Mouse (Mus musculus): ENCODE measurements around the gene Stap2. TPM values are rescaled to one million over a fixed set of nuclear protein-coding genes. Genes with fewer than 3 reads are reported as not detected.

Stap2 gene
- polyA plus RNA-seq (2012; rRNA removed) (1.9 and 2.0 TPM in 2 replicates), polyA plus RNA-seq (2014; fragmentation: Nextera tagmentation; extraction: Ambion mirVana) (1.8 and 2.8 TPM in 2 replicates)

DNA sequence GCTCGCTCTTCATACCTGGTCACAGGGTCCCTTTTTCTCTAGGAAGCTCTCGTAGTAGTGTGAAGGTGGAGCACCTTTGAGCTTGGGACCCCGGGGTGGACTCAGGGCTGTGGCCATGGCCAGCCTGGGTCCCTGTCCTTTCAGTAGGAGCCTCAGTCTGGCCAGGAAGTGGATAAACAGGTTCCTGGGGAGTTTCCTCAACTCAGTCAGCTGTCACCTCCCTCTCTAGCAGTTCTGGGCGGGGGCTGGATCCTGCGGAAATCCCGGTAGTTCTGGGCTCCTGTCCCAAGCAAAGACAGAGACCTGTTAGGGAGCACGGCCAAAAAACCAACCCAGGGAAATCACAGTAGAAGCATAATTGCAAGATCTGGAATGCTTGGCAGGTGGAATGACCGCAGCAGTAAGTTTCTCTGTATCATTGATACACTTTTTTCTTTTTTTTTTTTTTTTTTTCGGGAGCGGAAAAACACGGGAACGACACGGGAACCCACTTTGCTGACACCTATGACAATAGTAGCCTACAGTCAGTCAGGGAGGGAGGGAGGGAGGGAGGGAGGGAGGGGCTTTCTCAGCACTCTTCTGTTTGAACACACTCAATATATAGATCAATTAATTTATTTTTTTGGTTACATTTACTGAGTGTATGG is at the start of gene Stap2, which contains the start of gene Mpnd:
TSS of gene Stap2 (minus strand) at position 170 of the 647 bp plus-strand sequence.
TSS of gene Mpnd (plus strand) at position 297 of the 647 bp plus-strand sequence.
- Histone ChIP-seq H3K4me2 (ENCODE audit: low read depth) (peak within 1 kb of the TSS; percentile 20; the same call in 1 of the 2 replicates), H3K4me1 (replicated peaks; ENCODE audit: control insufficient read depth in 2 of 2, insufficient read depth in 2 of 2, low read length in 1 of 2) (peaks cover 0 to 18% of the 10 kb centered on the region in 2 experiments; a peak in 3 of 4 replicates), H3K4me3 (ENCODE audit: insufficient read depth in 1 of 2, low read depth in 2 of 2, low read length in 2 of 2) (no peak within 1 kb of the TSS), H3K36me3 (replicated peaks; ENCODE audit: control insufficient read depth, insufficient read depth, low read depth) (no peaks in the 10 kb centered on the region), H3K27ac (no peak within 1 kb of the TSS), H3K9ac (replicated peaks) (no peak within 1 kb of the TSS), H3K27me3 (ENCODE audit: control insufficient read depth, insufficient read depth, low read length) (no peaks in the 10 kb centered on the region), H3K9me3 (ENCODE audit: control insufficient read depth, low read length) (no peaks in the 10 kb centered on the region)
- ATAC-seq (ENCODE audit: insufficient read depth) (no peak), DNase-seq (ENCODE audit: low read depth in 3 of 3, low spot score in 3 of 3) (peak; percentile 72 to 77 (median 73))
- TF ChIP-seq CTCF (IDR thresholded peaks at IDR 0.05; ENCODE audit: low read depth) (no peak), EP300 (IDR thresholded peaks at IDR 0.05; ENCODE audit: low read depth) (no peak)
- WGBS (ENCODE audit: insufficient replicate concordance): 26% methylated on average over 13 of the region's 13 CpGs

DNA sequence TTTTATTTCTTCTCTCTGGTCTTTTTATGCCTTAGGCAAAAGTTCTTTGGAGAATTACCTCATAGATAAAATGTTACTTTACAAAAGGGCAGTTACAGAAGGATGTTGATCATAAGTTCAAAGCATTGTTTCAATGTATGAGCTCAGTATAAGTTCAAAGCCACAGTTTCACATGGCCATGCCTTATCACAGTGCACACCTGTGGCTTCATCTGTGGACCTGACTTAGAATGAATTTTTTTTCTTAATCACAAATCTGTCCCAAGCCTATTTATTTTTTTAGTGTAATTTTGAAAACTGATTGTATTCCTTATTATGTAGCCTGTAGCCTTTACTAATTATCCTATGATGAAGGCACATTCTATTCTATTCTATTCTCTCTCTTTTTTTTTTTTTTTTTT is 49.6 kb upstream of the Stap2 start:
- H3K27ac ChIP-seq: no peak overlapping the region
- no peaks in the 10 kb centered on the region for H3K9me3 ChIP-seq (ENCODE audit: control insufficient read depth, low read length)
- H3K4me1 ChIP-seq (replicated peaks; ENCODE audit: control insufficient read depth in 2 of 2, insufficient read depth in 2 of 2, low read length in 1 of 2): no peaks in the 10 kb centered on the region
- H3K36me3 ChIP-seq (replicated peaks; ENCODE audit: control insufficient read depth, insufficient read depth, low read depth): peaks cover 69% of the 10 kb centered on the region
- no peak overlapping the region for H3K4me2 ChIP-seq (ENCODE audit: low read depth)
- no peaks in the 10 kb centered on the region for H3K27me3 ChIP-seq (ENCODE audit: control insufficient read depth, insufficient read depth, low read length)
- no peak overlapping the region for H3K4me3 ChIP-seq (ENCODE audit: insufficient read depth in 1 of 2, low read depth in 2 of 2, low read length in 2 of 2)
- ATAC-seq (ENCODE audit: insufficient read depth) (no peak), DNase-seq (ENCODE audit: low read depth in 3 of 3, low spot score in 3 of 3) (no peak)
- no peak overlapping the region for H3K9ac ChIP-seq (replicated peaks)
- TF ChIP-seq CTCF (IDR thresholded peaks at IDR 0.05; ENCODE audit: low read depth) (no peak), EP300 (IDR thresholded peaks at IDR 0.05; ENCODE audit: low read depth) (no peak)

DNA sequence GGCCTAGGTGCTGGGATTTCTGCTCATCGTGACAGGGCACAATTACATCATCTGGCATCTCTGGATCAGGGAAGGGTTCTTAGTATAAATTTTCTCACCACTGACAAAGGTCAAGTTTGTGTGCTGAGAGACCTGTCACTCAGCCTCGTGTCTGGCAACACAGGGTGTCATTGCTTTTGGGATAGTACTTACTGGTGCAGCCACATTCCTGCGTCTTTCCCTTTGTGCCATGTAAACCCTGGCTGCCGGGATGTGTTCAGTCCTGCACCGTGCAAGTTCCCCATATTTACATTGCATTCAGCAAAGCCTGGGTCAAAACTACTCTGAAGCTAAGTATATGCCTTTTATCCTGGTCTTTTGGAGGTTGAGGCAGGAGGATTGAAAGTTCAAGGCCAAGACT is 46.0 kb upstream of the Stap2 start:
- Histone ChIP-seq H3K4me1 (replicated peaks; ENCODE audit: control insufficient read depth in 2 of 2, insufficient read depth in 2 of 2, low read length in 1 of 2) (no peaks in the 10 kb centered on the region), H3K36me3 (replicated peaks; ENCODE audit: control insufficient read depth, insufficient read depth, low read depth) (peaks cover 65% of the 10 kb centered on the region), H3K4me3 (ENCODE audit: insufficient read depth in 1 of 2, low read depth in 2 of 2, low read length in 2 of 2) (no peak overlapping the region), H3K9me3 (ENCODE audit: control insufficient read depth, low read length) (no peaks in the 10 kb centered on the region), H3K9ac (replicated peaks) (no peak overlapping the region), H3K4me2 (ENCODE audit: low read depth) (no peak overlapping the region), H3K27ac (no peak overlapping the region), H3K27me3 (ENCODE audit: control insufficient read depth, insufficient read depth, low read length) (no peaks in the 10 kb centered on the region)
- TF ChIP-seq CTCF (IDR thresholded peaks at IDR 0.05; ENCODE audit: low read depth): no peak
- no peak for TF ChIP-seq EP300 (IDR thresholded peaks at IDR 0.05; ENCODE audit: low read depth)
- ATAC-seq (ENCODE audit: insufficient read depth) (no peak), DNase-seq (ENCODE audit: low read depth in 3 of 3, low spot score in 3 of 3) (no peak)
- 80% methylated on average over 5 of the region's 5 CpGs for WGBS (ENCODE audit: insufficient replicate concordance)

DNA sequence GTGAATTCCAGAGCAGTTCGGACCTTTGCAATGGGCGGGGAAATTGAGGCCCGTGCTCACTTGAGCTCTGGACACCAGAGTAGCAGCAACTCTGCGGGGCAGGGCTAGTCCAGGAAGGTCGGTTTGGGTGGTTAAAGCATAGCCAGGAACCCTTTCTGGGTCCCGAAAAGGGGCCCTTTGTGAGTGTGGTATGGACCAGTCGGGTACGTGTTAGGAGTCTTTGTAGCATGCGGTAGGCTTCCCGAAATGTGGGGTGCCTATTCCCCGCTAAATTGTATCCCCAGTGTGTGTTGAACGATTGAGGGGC is 35.4 kb upstream of the Stap2 start:
- peaks cover 10 to 17% of the 10 kb centered on the region in 2 experiments for H3K4me1 ChIP-seq (replicated peaks; ENCODE audit: control insufficient read depth in 2 of 2, insufficient read depth in 2 of 2, low read length in 1 of 2)
- peak overlapping the region; percentile 75 for H3K27ac ChIP-seq
- H3K9me3 ChIP-seq (ENCODE audit: control insufficient read depth, low read length): no peaks in the 10 kb centered on the region
- TF ChIP-seq CTCF (IDR thresholded peaks at IDR 0.05; ENCODE audit: low read depth): no peak
- TF ChIP-seq EP300 (IDR thresholded peaks at IDR 0.05; ENCODE audit: low read depth): no peak
- WGBS (ENCODE audit: insufficient replicate concordance): under 1% methylated on average over 12 of the region's 12 CpGs
- H3K36me3 ChIP-seq (replicated peaks; ENCODE audit: control insufficient read depth, insufficient read depth, low read depth): peaks cover 25% of the 10 kb centered on the region
- ATAC-seq (ENCODE audit: insufficient read depth) (no peak), DNase-seq (ENCODE audit: low read depth in 3 of 3, low spot score in 3 of 3) (peak in 1 of 3 experiments; percentile 28)
- peak overlapping the region; percentile 90 to 97 for H3K4me3 ChIP-seq (ENCODE audit: insufficient read depth in 1 of 2, low read depth in 2 of 2, low read length in 2 of 2)
- no peaks in the 10 kb centered on the region for H3K27me3 ChIP-seq (ENCODE audit: control insufficient read depth, insufficient read depth, low read length)
- H3K4me2 ChIP-seq (ENCODE audit: low read depth): peak overlapping the region; percentile 91
- peak overlapping the region; percentile 87 for H3K9ac ChIP-seq (replicated peaks)

DNA sequence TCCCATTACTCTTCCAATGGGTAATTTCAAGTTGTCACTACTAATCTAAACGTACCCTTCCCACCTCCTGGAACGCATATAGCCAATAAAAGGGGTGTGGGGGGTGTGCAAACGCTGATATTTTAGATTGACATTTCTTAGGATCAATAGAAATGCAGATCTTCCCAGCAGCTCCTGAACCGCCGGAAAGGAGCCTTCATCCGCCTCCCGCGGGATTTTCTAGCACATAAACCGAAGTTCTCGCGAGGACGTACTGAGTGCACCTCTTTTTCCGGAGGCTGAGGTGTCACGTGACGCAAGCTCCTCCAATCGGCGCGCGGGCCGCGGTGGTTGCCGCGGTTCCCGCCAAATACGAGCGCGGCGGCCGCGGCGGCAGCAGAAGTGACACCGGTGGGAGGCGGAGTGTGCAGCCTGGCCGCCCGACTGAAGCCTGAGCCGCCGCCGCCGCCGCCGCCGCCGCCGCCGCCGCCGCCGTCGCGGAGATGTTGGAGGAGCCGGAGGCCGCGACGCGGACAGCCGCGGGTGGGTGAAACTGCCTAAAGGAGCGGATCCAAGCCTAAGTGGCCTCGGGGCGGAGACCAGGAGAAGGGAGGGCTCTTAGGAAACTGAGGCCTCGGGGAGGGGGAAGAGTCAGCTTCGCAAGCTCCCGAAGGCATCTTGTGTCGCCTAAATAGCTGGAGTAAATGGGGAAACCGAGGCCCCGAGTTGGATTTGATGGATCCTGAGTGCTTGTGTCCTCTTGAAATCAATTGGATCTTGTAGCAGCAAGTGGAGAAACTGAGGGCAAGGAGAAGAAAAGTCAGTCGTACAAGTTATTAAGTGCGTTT is 34.9 kb upstream of the Stap2 start, which contains the start of gene Chaf1a:
TSS of gene Chaf1a (plus strand) at position 410 of the 827 bp plus-strand sequence.
- H3K4me3 ChIP-seq (ENCODE audit: insufficient read depth in 1 of 2, low read depth in 2 of 2, low read length in 2 of 2): peak within 1 kb of the TSS; percentile 90 to 97
- peak; percentile 75 for ATAC-seq (ENCODE audit: insufficient read depth)
- peaks cover 10 to 19% of the 10 kb centered on the region in 2 experiments for H3K4me1 ChIP-seq (replicated peaks; ENCODE audit: control insufficient read depth in 2 of 2, insufficient read depth in 2 of 2, low read length in 1 of 2)
- no peaks in the 10 kb centered on the region for H3K27me3 ChIP-seq (ENCODE audit: control insufficient read depth, insufficient read depth, low read length)
- H3K36me3 ChIP-seq (replicated peaks; ENCODE audit: control insufficient read depth, insufficient read depth, low read depth): peaks cover 20% of the 10 kb centered on the region
- peak within 1 kb of the TSS; percentile 78 for H3K27ac ChIP-seq
- no peak for TF ChIP-seq CTCF (IDR thresholded peaks at IDR 0.05; ENCODE audit: low read depth)
- TF ChIP-seq EP300 (IDR thresholded peaks at IDR 0.05; ENCODE audit: low read depth): peak; percentile 54; the same call in 1 of the 2 replicates
- DNase-seq (ENCODE audit: low read depth in 3 of 3, low spot score in 3 of 3): peak; percentile 98 to 99 (median 98)
- H3K9ac ChIP-seq (replicated peaks): peak within 1 kb of the TSS; percentile 87
- peak within 1 kb of the TSS; percentile 91 for H3K4me2 ChIP-seq (ENCODE audit: low read depth)
- H3K9me3 ChIP-seq (ENCODE audit: control insufficient read depth, low read length): no peaks in the 10 kb centered on the region
- under 1% methylated on average over 53 of the region's 68 CpGs for WGBS (ENCODE audit: insufficient replicate concordance)

All from liver, embryonic 14.5 days (tissue).